ENCODE assay signal across 17 mouse cellular contexts in genomic region chr6:23876765-23877408, GRCm38 (mm10). TPM values are rescaled to one million over a fixed set of nuclear protein-coding genes. Genes with fewer than 3 reads are reported as not detected.
DNase-seq lines count a peak whose midpoint lies in the region; ATAC-seq and TF ChIP-seq lines count a peak whose summit lies in the region.
"Had no signal": no experiment of that assay in that cellular context is flagged by ENCODE, and none has a peak within 500 bp of the region (broad histone marks: within the 10 kb centered on the region; RNA-seq: fewer than 3 reads in every experiment).

No protein-coding gene starts in this region.

- H3K27ac ChIP-seq in cerebellum, adult 2 months (ENCODE audit: insufficient read depth, low read length): no peak overlapping the region
- H3K27ac ChIP-seq in kidney, adult 2 months (ENCODE audit: insufficient read depth, low read depth, low read length): no peak overlapping the region
- no peak overlapping the region for H3K27ac ChIP-seq in forebrain, embryonic 12.5 days
- no peak overlapping the region for H3K27ac ChIP-seq in hindbrain, embryonic 16.5 days (ENCODE audit: low read depth, low read length)
- H3K27ac ChIP-seq: macrophage; neural tube, embryonic 12.5 days had no signal

- no peaks in the 10 kb centered on the region for H3K27me3 ChIP-seq in cerebellum, adult 2 months (ENCODE audit: control insufficient read depth, insufficient read depth, low read length)
- H3K27me3 ChIP-seq in kidney, adult 2 months (replicated peaks; ENCODE audit: control insufficient read depth, insufficient read depth, low read length): no peaks in the 10 kb centered on the region
- H3K27me3 ChIP-seq in forebrain, embryonic 12.5 days: peaks cover 20% of the 10 kb centered on the region
- no peaks in the 10 kb centered on the region for H3K27me3 ChIP-seq in hindbrain, embryonic 16.5 days (replicated peaks; ENCODE audit: control insufficient read depth, insufficient read depth, low read length)
- H3K27me3 ChIP-seq: neural tube, embryonic 12.5 days had no signal

- WGBS in cerebellum, adult 2 months: 36% methylated on average over 4 of the region's 4 CpGs
- WGBS in kidney, adult 2 months: 76% methylated on average over 4 of the region's 4 CpGs
- 20% methylated on average over 4 of the region's 4 CpGs for WGBS in forebrain, embryonic 12.5 days
- 35% methylated on average over 4 of the region's 4 CpGs for WGBS in hindbrain, embryonic 16.5 days

- peak; percentile 86; the same call in 1 of the 2 replicates for ATAC-seq in forebrain, embryonic 12.5 days (ENCODE audit: low FRiP score)
- ATAC-seq in hindbrain, embryonic 16.5 days: peak; percentile 78

- no peaks in the 10 kb centered on the region for H3K36me3 ChIP-seq in kidney, adult 2 months (ENCODE audit: control insufficient read depth, insufficient read depth, low read length)
- no peaks in the 10 kb centered on the region for H3K36me3 ChIP-seq in forebrain, embryonic 12.5 days (replicated peaks)
- no peaks in the 10 kb centered on the region for H3K36me3 ChIP-seq in hindbrain, embryonic 16.5 days (ENCODE audit: control insufficient read depth, insufficient read depth, low read length)
- H3K36me3 ChIP-seq: neural tube, embryonic 12.5 days had no signal

- peaks cover 11% of the 10 kb centered on the region for H3K4me1 ChIP-seq in cerebellum, adult 2 months (ENCODE audit: control insufficient read depth, insufficient read depth, low read length)
- H3K4me1 ChIP-seq in kidney, adult 2 months (ENCODE audit: control insufficient read depth, insufficient read depth, low read length): no peaks in the 10 kb centered on the region
- peaks cover 9% of the 10 kb centered on the region; the same call in 1 of the 2 replicates for H3K4me1 ChIP-seq in forebrain, embryonic 12.5 days
- H3K4me1 ChIP-seq in hindbrain, embryonic 16.5 days (ENCODE audit: control insufficient read depth, insufficient read depth, low read depth, low read length): 0 out of 2 replicates have a peak, but pooled peaks cover 2% of the 10 kb centered on the region

- H3K4me3 ChIP-seq in cerebellum, adult 2 months (replicated peaks; ENCODE audit: insufficient read depth, low read depth, low read length): no peak overlapping the region
- no peak overlapping the region for H3K4me3 ChIP-seq in kidney, adult 2 months (ENCODE audit: insufficient read depth, low read depth, low read length)
- no peak overlapping the region for H3K4me3 ChIP-seq in forebrain, embryonic 12.5 days (replicated peaks)
- H3K4me3 ChIP-seq in hindbrain, embryonic 16.5 days (ENCODE audit: low read length): no peak overlapping the region
- H3K4me3 ChIP-seq: neural tube, embryonic 12.5 days had no signal

- peak overlapping the region; percentile 16; the same call in 1 of the 2 replicates for H3K4me2 ChIP-seq in forebrain, embryonic 12.5 days
- peak overlapping the region; percentile 29 for H3K4me2 ChIP-seq in hindbrain, embryonic 16.5 days (ENCODE audit: low read length)
- H3K4me2 ChIP-seq: neural tube, embryonic 12.5 days had no signal

- TF ChIP-seq POLR2A in cerebellum, adult 2 months (IDR thresholded peaks at IDR 0.05; ENCODE audit: borderline replicate concordance, insufficient read depth, low read length): no peak
- no peak for TF ChIP-seq POLR2A in kidney, adult 2 months (IDR thresholded peaks at IDR 0.05; ENCODE audit: low read depth, low read length)

- no peaks in the 10 kb centered on the region for H3K9me3 ChIP-seq in forebrain, embryonic 12.5 days
- H3K9me3 ChIP-seq in hindbrain, embryonic 16.5 days (ENCODE audit: control insufficient read depth, low read length): no peaks in the 10 kb centered on the region
- H3K9me3 ChIP-seq: neural tube, embryonic 12.5 days had no signal

- TF ChIP-seq CTCF in cerebellum, adult 2 months (IDR thresholded peaks at IDR 0.05; ENCODE audit: borderline replicate concordance, insufficient read depth, low read depth, low read length): no peak
- TF ChIP-seq CTCF in kidney, adult 2 months (conservative IDR thresholded peaks at IDR 0.05; ENCODE audit: insufficient read depth, insufficient read length, low read depth, low read length): no peak

- DNase-seq in cerebellum, postnatal 10 days: peak; percentile 29 to 42
- no peak for DNase-seq in cerebellum, adult 2 months
- DNase-seq in kidney, adult 2 months: peak; percentile 7
- DNase-seq in kidney, postnatal 4 days: no peak
- no peak for DNase-seq in layer of hippocampus, postnatal 36 days
- DNase-seq in T-cell, adult 2 months (ENCODE audit: low spot score): no peak
- DNase-seq: adrenal gland, adult 2 months; cerebellum, adult 11 months; gastrocnemius, postnatal 25 days; left cerebral cortex, postnatal 4 days; lung, adult 18-20 months; right cerebral cortex, postnatal 4 days had no signal

- no peak overlapping the region for H3K9ac ChIP-seq in forebrain, embryonic 12.5 days
- no peak overlapping the region for H3K9ac ChIP-seq in hindbrain, embryonic 16.5 days (ENCODE audit: low read depth, low read length)
- H3K9ac ChIP-seq: neural tube, embryonic 12.5 days had no signal

RNA-seq across cellular contexts. Expression of gene Cadps2, which starts 37.7 kb away (rescaled TPM):
- polyA plus RNA-seq in cerebellum, adult 2 months (2012; rRNA removed): 102 and 118 TPM in 2 replicates
- 4.3 and 5.0 TPM in 2 replicates for polyA plus RNA-seq in kidney, adult 2 months (2012; rRNA removed)
- polyA plus RNA-seq in forebrain, embryonic 12.5 days (2016; fragmentation: Nextera tagmentation; extraction: Ambion mirVana): 4.0 and 4.2 TPM in 2 replicates
- 12.0 and 12.4 TPM in 2 replicates for polyA plus RNA-seq in hindbrain, embryonic 16.5 days (2015; fragmentation: Nextera tagmentation; extraction: Ambion mirVana)
- total RNA-seq in layer of hippocampus, postnatal 36 days (2021): 10 to 100 TPM; 76.9 to 79.9 TPM
- total RNA-seq: MEL had no signal
- polyA plus RNA-seq: macrophage had no signal

Comparison
In these comparisons a context has a peak if more than half of its experiments do, and no peak if none do; other contexts are left out.
1. DNase-seq: peak in cerebellum, postnatal 10 days (2 of 2) and kidney, adult 2 months (single experiment); none in cerebellum, adult 2 months (0 of 2), kidney, postnatal 4 days (0 of 2), layer of hippocampus, postnatal 36 days (0 of 2) and T-cell, adult 2 months (single experiment).